Mouse (Mus musculus) layer of hippocampus, adult 11-12 months (tissue): ENCODE measurements around the gene Pebp1.

Source experiments
- DNase-seq: peaks from one replicate; pipeline ENCODE4 v3.0.0; 2022; ENCODE audit warnings: low spot score

Pebp1 gene

DNA sequence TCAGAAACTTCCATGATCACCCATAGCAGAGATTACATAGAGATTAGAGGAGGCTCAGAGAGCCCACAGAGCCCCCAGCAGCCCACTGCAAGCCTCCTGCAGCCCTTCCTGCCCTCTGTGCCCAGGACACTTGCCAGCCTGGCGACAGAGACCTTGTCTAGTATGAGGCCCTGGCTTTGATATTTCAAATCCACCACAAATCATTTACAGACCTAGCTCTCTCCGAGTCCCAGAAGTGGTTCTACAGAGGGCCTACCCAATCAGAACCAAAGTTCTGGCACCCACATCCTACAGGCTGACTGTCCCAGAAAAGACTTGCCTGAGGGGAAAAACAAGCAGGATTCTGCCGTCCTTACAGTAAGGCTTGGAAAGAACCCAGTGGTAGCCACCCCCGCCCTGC lies 2.2 kb downstream of the Pebp1 start:
- no peak for DNase-seq

DNA sequence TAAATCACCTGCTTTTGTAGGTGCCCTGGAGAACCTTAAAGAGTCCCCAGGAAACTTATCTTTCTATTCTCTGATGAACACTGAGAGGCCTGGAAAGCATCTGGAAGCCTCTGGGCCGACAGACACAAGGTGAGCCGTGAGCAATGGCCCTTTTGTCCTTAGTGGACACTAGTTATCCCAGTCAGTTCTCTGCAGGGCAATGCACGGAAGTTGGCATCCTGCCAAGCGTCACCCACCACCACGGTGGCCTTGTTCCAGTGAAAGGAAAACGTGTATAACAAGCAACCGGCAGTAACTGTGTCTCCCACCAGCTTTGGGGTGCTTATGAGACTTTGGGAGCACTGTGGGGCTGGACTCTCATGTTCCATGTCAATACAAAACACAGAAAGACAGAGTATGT lies 2.7 kb downstream of the Pebp1 start:
- no peak for DNase-seq

DNA sequence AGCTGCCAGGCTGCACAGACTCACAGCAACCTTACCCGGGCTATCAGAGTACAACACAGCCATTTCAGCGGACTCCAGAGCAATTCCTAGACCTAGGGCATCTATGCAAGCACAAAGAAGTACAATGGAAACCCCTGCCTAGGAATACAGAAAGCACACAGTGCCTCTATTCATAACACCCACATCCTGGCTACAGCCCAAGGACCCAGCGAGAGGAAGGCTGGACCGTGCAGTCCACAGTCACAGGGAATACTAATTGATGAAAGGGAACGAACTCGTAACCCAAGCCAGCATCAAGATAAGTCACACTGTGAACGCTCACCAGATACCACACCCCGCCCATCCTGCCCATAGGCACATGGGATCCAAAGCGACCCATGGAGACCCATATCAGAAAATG lies 3.4 kb downstream of the Pebp1 start:
- DNase-seq = peak; percentile 59

DNA sequence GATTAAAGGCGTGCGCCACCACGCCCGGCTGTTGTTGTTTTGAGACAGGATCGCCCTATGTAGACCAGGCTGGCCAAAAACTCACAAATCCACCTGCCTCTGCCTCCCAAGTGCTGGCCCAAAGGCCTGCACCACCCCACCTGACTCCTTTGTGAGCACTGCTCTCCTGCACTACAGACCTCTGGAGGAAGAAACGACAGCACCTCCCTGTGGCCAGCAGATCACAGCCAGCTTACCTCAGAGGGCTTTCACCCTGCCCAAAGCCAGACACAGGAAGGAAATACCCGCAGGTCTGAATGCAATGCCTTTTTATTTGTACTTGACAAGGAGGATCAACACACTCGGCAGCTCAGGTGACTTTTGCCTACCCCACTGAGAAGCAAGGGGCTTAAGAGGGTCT lies 5.1 kb downstream of the Pebp1 start:
- DNase-seq = no peak

DNA sequence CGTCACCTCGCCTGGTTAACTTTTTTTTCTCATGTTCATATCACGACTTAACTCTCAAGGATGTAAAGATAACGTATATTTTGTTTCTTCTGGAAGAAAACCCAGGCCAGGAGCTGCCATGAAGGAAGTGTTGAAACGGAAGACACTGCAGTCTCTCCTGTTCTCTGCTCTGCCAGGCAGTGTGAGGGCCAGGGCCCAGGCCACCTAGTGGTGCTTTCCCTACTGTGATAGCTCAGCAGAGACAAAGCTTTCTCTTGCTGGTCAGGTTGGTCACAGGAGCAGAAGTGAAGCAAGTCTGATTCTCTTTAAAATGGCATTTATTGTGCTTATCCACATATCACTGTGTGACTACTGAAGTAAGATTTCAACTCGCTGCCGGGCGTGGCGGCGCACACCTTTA lies 5.9 kb downstream of the Pebp1 start:
- no peak for DNase-seq

DNA sequence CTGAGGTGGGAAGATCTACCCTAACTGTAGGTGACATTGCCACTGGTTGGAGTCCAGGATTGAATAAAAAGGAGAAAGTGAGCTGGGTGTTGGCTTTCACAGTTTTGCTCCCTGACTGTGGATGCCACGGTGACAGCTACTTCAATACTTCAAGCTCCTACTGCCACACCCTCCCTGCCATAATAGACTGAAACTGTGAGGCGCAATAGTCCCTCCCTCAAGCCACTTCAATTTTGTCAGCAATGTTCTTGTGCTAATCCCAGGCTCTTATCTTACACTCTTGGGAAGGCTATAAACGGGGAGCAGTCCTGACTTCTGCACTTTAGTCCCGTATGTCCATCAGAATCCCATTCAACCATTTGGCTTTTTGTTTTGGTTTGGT lies 7.8 kb downstream of the Pebp1 start:
- no peak for DNase-seq

DNA sequence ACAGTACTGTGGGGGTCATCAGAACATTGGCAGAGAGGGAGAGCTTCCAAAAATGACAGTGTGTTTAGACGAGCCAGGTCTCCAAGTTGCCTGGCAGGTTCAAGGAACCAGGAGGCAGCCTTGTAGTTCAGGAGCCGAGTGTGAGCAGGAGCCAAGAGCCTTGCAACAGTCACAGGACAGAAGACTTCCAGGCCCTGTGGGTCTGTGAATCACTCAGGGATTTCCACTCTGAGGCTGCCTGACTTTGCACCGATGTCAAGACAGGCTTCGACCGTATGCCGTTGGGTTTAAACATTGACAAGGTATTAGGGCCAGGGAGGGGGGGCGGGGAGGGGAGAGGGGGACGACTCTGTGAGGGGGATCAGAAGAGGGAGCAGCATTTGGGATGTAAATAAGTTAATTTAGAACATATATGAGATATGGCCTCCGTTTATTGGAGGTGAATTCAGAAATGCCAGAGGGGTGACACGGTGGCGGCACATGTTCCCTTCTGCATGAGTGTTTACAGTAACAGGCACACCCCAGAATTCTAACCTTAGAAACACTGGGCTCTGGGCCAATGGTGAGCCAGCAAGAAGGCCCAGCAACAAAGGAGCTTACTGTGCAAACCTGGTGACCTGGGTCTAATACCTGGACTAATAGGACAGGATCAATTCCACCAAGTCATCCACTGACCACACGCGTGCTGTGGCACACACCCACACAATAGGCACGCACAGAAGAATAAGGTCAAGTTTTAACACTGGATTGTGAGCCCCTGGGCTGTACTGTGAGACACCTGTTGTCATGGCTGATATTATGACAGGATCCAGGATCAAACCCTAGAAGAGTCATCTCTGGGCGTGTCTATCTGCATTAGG lies 8.4 kb downstream of the Pebp1 start:
- DNase-seq = no peak

DNA sequence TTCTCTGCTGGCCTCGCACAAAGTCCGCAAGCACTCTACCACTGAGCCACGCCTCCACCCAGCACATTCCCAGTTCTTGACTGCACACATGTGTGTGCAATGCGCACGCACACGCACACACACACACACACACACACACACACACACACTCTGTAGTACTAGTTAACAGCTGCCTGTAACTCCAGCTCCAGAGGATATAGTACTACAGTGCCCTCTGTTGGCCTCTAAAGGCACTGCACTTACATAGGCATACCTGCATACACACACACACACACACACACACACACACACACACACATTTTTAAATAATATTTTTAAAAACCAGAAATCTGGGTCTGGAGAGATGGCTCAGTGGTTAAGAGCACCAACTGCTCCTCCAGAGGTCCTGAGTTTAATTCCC lies 9.6 kb downstream of the Pebp1 start:
- DNase-seq = no peak

DNA sequence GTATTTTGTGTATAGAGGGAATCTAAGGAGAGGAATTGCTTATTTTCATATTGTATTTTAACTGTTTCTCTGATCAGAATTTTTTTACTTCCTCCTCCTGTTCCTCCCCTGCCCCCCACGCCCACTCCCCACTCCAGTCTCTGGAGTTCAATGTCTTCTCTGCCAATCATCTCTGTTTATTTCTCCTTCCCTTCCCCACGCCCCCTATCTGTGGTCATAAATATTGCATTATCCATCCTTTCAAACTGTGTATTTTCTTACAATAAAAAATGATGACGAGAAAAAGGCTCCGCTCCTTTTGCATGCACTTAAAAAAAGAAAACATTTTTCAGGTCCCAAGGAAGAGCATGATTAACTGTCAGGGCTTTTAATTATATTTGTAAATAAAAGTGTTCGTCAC lies 12.6 kb downstream of the Pebp1 start:
- DNase-seq = no peak

DNA sequence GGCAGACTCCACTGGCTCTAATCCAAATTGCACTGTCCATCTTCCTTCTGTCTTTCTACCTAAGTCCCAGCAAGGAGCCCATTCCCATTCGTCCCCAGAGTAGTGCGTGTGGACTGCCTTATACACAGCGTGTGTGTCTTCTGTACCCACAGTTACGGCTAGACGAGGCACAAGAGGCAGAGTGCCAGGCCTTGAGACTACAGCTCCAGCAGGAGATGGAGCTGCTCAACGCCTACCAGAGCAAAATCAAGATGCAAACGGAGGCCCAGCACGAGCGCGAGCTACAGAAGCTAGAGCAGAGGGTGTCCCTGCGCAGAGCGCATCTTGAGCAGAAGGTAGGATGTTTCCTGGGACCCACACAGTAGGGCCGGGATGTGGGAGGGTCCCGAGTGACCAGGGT lies 15.5 kb downstream of the Pebp1 start:
- peak; percentile 62 for DNase-seq

DNA sequence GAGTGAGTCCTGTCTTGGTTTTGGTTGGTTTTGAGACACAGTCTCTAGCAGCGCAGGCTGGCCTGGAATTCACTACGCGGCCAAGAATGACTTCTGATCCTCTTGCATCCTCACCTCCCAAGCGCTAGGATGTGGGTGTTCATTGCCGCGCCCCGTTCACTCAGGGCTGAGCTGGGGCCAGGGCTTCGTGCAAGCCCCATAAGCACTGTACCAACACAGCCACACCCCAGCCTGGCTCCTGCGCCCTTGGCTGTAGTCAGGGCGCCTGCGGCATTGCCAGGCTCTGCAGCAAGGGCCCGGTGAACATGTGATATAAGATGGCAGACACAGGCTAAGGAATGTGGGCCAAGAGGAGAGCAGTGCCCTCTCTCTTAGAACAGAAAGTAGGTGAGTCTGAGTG lies 18.0 kb downstream of the Pebp1 start:
- no peak for DNase-seq

DNA sequence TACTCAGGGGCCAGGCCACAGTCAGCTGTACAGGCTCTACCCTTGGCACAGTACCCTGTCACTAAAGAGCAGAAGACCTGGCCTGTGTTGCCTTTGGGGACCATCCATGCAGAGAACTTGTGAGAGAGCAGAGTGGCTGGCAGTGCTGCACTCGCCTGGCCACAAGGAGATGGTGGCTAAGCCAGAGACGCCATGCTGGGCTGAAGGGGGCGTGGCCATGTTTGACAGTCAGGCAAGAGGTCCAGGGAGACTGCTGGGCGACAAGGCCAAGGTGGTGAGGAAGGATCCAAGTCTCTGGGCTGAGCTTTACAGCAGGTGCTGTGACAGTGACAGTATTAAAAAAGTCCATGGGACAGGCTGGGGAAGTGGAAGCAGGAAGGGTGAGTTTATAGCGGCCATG lies 18.7 kb downstream of the Pebp1 start:
- no peak for DNase-seq

DNA sequence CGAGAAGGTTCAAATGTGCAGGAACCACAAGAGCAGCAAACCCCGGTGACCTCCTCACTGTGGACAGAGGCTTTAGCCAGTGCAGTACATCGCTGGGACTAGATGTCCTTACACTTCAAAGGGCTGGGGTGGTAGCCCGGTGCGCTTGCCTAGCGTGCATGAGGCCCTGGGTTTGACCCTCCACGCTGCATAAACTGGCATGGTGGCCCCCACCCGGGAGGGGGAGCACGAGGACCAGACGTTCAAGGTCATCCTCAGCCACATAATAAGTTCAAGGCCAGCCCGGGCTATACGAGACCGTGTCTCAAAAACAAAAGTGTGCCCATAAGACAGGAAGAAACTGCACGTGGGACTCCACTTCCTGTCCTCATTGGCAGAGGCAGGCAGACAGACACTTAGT lies 19.5 kb downstream of the Pebp1 start:
- no peak for DNase-seq

DNA sequence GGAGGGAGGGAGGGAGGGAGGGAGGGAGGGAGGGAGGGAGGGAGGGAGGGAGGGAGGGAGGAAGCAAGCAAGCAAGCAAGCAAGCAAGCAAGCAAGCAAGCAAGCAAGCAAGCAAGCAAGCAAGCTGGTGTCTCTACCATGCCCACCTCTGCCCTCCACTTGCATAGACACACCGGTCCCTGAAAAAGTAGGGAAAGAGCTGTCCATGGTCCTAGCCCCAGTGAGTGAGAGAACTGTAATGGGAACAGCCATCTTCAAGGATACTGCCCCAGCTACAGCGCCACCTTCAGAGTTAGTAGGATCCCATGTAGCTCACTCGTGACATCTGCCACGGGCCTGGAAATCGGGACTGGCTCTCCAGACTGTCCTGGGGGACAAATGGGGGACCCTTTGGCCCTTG lies 22.7 kb downstream of the Pebp1 start:
- no peak for DNase-seq

DNA sequence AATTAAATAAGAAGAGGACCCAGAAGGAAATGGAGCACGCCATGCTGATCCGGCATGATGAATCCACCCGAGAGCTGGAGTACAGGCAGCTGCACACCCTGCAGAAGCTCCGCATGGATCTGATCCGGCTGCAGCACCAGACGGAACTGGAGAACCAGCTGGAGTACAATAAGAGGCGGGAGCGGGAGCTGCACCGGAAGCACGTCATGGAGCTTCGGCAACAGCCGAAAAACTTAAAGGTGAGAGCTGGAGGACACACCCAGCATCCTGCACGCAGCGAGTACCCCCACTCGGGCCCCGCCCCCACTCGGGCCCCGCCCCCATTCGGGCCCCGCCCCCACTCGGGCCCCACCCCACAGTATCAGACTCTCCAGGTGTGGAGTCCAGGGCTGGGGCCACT lies 23.9 kb downstream of the Pebp1 start:
- DNase-seq = no peak

DNA sequence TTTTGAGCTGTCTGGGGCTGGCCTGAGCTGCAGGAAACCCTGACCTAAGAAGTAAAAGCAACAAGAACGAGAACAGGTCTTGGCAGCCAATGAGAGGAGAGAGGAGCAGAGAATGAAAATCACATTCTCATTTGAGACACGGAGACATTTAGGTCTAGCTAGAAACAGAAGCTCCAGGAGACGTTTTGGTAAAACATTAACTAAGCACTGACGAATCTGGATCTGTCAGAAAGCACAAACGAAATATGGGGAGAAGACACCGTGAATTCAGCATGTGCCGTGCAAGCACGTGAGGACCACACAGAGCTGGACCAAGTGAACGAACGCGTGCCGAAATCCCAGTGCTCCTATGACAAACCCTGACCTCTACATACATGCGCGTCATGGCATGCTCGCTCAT lies 29.1 kb downstream of the Pebp1 start:
- DNase-seq = no peak

DNA sequence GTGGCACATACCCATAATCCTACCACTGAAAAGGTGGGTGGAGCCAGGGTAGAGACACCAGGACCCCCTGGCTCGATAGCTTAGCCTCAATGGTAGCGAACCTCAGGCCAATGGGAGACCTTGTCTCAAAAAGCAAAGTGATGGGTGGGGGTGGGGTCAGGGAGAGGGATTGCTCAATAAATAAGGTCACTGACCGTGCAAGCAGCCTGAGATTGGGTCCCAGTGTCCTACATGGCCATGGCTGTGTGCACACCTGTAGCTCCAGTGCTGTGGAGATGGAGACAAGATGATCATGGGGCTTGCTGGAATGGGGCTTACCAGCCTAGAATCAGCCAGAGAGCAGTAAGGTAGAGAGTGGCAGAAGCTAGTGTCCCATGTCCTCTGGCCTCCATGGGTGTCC lies 35.7 kb downstream of the Pebp1 start:
- no peak for DNase-seq

DNA sequence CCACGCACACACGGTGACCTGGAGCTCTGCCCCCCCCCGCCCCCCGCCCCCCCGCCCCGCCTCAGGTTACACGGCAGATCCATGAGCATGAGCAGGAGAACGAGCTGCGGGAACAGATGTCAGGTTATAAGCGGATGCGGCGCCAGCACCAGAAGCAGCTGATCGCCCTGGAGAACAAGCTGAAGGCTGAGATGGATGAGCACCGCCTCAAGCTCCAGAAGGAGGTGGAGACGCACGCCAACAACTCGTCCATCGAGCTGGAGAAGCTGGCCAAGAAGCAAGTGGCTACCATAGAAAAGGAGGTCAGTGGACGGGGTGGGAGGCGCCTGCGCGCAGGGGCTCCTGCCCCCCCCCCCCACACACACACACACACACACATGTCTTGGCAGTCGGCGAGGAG lies 36.6 kb downstream of the Pebp1 start:
- DNase-seq = no peak

DNA sequence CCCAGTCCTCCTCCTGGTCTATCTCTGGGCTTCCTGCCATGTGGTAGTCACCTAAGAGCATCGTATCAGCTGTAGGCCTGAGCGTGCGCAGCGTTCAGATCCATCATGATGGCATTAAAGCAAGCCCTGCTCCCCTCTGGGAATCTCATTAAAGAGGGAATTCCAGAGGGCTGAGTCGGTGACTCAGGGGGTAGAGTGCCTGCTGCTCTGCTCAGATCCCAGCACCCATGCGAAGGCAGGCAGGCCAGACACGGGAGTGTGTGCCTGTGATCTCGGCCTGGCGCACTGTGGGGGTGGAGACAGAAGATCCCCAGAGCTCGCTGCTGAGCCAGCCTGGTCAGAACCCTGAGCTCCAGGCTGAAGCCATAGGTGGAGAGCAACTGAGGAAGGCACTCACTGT lies 39.1 kb downstream of the Pebp1 start:
- no peak for DNase-seq

DNA sequence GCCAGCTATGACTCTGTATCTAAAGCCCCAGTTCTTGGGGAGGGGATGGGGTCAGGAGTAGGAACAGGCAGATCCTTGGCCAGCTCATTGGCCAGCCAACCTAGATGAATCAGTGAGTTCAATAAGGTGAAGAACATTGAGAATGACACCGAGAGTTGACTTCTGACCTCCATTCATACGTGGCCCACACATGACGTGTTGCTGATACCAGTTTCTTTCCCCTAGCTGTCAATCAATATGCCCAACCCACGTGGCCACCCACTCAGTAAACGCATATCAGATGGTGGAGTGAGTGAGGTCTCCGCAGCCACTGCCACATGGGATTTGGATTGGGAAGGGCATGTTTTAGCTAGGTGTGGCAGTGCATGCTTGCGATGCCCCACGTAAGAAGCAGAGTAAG lies 42.3 kb downstream of the Pebp1 start:
- no peak for DNase-seq

DNA sequence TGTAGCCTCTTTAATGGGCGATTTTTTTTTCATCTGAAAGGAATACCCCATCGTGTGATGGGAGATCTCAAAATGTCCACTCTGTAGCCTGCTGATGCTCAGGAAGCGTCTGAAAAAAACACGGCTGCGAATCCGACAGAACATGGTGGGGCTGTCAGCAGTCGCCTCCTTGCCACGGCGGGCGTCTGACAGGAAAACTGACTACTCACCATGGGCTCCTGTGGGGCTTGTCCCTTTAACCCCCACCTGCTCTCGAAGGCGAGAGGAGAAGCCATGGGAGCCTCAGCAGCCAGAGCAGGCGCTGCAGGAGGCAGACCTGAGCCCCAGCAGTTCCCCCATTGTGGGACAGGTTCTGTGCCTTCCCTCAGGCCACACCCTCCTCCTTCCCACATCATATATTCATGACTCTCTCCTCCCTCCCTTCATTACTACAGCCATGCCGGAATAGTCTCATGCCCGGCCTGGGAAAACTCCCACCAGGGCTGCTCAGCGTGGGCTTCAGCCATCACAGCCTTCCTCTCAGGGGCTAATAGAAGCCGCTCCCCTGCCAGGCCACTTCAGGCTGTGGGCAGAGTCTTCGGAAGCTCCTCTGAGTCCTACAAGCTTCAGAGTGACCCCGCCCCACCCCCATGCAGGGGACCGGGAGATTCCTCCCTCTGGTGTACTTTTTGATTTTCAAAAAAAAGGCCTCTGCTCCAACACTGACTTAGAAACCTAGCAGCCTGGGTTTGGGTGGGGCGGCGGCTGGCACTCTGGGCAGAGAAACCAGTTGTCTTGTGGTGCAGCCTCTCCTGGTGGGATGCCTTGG lies 44.5 kb downstream of the Pebp1 start:
- DNase-seq = no peak

DNA sequence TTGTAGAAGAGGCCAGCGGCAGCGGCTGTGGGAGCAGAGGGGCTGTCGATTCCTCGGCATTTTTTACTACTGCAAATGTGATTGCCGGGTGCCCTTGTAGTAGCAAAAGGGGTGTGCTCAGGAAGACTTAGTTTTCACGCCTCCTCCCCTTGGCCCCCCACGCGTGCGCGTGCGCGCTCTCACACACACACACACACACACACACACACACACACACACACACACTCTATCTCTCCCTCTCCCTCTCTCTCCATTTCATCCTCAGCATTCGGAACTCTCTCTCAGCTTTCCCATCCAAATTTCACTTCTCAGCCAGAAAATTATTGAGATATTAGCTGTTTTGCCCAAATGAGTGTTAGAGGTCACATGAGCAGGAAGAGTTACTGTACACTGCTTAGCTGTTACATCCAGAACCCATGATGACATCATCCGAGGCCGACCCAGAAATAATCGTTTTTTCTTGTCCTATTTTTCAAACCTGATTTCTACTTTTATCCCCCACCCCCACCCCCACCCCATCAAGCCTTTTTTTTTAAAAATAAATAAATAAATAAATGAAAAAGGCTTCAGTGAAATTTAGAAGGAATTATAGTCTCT lies 45.4 kb downstream of the Pebp1 start:
- peak; percentile 54 for DNase-seq

DNA sequence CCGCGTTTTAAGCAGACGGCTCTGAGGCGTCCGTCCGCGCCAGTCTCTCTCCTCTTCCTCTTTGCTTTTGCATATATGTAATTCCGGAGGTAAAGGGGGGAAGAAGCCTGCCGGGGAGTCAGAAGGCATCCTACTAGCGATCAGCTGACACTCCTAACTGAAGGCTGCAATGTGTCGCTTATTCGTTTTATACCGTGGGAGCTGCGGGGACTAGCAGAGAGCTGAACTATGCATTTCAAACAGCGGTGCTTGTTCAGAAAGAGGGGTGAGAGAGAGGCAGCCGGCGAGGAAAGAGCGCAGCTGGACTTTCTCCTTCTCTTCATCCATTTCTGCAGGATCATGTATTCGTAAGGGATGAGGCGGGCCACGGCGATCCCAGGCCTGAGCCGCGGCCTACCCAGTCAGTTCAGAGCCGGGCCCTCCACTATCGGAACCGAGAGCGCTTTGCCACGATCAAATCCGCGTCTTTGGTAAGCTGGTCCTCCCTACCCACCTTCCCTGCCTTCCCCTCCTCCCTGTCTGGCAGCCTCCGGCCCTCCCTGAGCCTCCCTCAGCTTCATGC lies 46.6 kb downstream of the Pebp1 start:
- DNase-seq = peak; percentile 58
